Mouse (Mus musculus) hindbrain, embryonic 11.5 days (tissue): ENCODE measurements around the gene Gjb1. TPM values are rescaled to one million over a fixed set of nuclear protein-coding genes. Genes with fewer than 3 reads are reported as not detected.

Source experiments
- ATAC-seq: fragments of 200-750 bp; cut with Nextera tagmentation; 2 replicates; pipeline ENCODE4 v1.8.0; 2017; ENCODE audit warnings: mild to moderate bottlenecking, moderate TSS enrichment, moderate library complexity; ENCODE audit not compliant: low FRiP score
- DNase-seq: peaks from one replicate; pipeline ENCODE4 v3.0.0-alpha.2; 2015; ENCODE audit warnings: low spot score
- H3K27ac ChIP-seq: fragments of 300-500 bp; sonication (generic); 2 replicates; pipeline ENCODE4 v1.5.1; 2014; ENCODE audit warnings: mild to moderate bottlenecking, low read depth, low read length
- H3K27me3 ChIP-seq: fragments of 300-500 bp; sonication (generic); 2 replicates; pipeline ENCODE4 v1.6.1; 2014; ENCODE audit warnings: mild to moderate bottlenecking, low read length, moderate library complexity, mixed read lengths; ENCODE audit not compliant: control insufficient read depth, insufficient read depth
- H3K36me3 ChIP-seq: fragments of 300-500 bp; sonication (generic); 2 replicates; pipeline ENCODE4 v1.6.1; 2014; ENCODE audit warnings: mild to moderate bottlenecking, low read length, moderate library complexity, mixed read lengths; ENCODE audit not compliant: control insufficient read depth, insufficient read depth
- H3K4me1 ChIP-seq: fragments of 300-500 bp; sonication (generic); replicated peaks from 2 replicates; pipeline ENCODE4 v1.6.1; 2014; ENCODE audit warnings: low read length, mixed read lengths; ENCODE audit not compliant: control insufficient read depth, insufficient read depth
- H3K4me2 ChIP-seq: fragments of 300-500 bp; sonication (generic); replicated peaks from 2 replicates; pipeline ENCODE4 v1.6.1; 2014; ENCODE audit warnings: mild to moderate bottlenecking, low read depth, low read length
- H3K4me3 ChIP-seq: fragments of 300-500 bp; sonication (generic); 2 replicates; pipeline ENCODE4 v1.5.1; 2014; ENCODE audit warnings: low read depth, low read length
- H3K9ac ChIP-seq: fragments of 300-500 bp; sonication (generic); 2 replicates; pipeline ENCODE4 v1.6.1; 2014; ENCODE audit warnings: low read depth, low read length
- H3K9me3 ChIP-seq: fragments of 300-500 bp; sonication (generic); 2 replicates; pipeline ENCODE4 v1.6.1; 2016; ENCODE audit warnings: low read length; ENCODE audit not compliant: control insufficient read depth
- WGBS: fragments of 180-500 bp; shearing (Covaris S2); extraction: QIAGEN DNeasy Blood & Tissue Kit; methylation state at CpG from one replicate; pipeline ENCODE4 v1.1.7; 2014; 5-methylcytosine and 5-hydroxymethylcytosine counted together
- polyA plus RNA-seq: library from polyadenylated mRNA; unstranded; fragments of >200 nt; fragmentation: Nextera tagmentation; extraction: Ambion mirVana; gene quantifications from 2 replicates; pipeline ENCODE4 v1.2.1, GENCODE M21; 2014

Gjb1 gene
- polyA plus RNA-seq, 1 experiment from 2014 or later, result 0.62 TPM

- Histone ChIP-seq H3K36me3 (no peaks in the 10 kb centered on the region), H3K4me1 (peaks cover 2% of the 10 kb centered on the region; the same call in 1 of the 2 replicates), H3K4me2 (no peak overlapping the region), H3K27ac (no peak overlapping the region), H3K9me3 (no peaks in the 10 kb centered on the region), H3K4me3 (no peak overlapping the region), H3K27me3 (no peaks in the 10 kb centered on the region), H3K9ac (no peak overlapping the region)
- DNase-seq (no peak), ATAC-seq (no peak)
- 76% methylated on average over 2 of the region's 2 CpGs for WGBS
Measured at GRCm38 (mm10) chrX:101423462-101423861, 47.3 kb downstream of the Gjb1 start.

GRCm38 (mm10) chrX:101427774-101428173 lies 51.6 kb downstream of the Gjb1 start:
- DNase-seq, result peak; percentile 25
- WGBS, result 4% methylated on average over 1 of the region's 1 CpGs
- no peak overlapping the region for H3K4me3 ChIP-seq

GRCm38 (mm10) chrX:101428785-101429141 lies 52.6 kb downstream of the Gjb1 start:
- 31% methylated on average over 7 of the region's 7 CpGs for WGBS
- ATAC-seq, result no peak; the same call in 1 of the 2 replicates

More at GRCm38 (mm10) chrX:101427774-101428173, 51.6 kb downstream of the Gjb1 start:
- Histone ChIP-seq H3K27me3 (no peaks in the 10 kb centered on the region), H3K27ac (no peak overlapping the region), H3K4me2 (no peak overlapping the region), H3K4me1 (no peaks in the 10 kb centered on the region), H3K36me3 (no peaks in the 10 kb centered on the region), H3K9ac (no peak overlapping the region), H3K9me3 (no peaks in the 10 kb centered on the region)
- no peak for ATAC-seq

GRCm38 (mm10) chrX:101429142-101429949 lies 53.2 kb downstream of the Gjb1 start, which contains the start of gene Nono:
Nono (plus strand) TSS chrX:101429318.
- H3K27ac ChIP-seq, result peak within 1 kb of the TSS; percentile 94
- no peaks in the 10 kb centered on the region for H3K9me3 ChIP-seq
- H3K36me3 ChIP-seq, result no peaks in the 10 kb centered on the region
- peak within 1 kb of the TSS; percentile 63 for H3K4me3 ChIP-seq
- peak within 1 kb of the TSS; percentile 51 for H3K4me2 ChIP-seq
- ATAC-seq (peak; percentile 96), DNase-seq (peak; percentile 91)
- 0 out of 2 replicates have a peak, but pooled peaks cover 2% of the 10 kb centered on the region for H3K27me3 ChIP-seq
- WGBS, result 10% methylated on average over 49 of the region's 51 CpGs
- no peaks in the 10 kb centered on the region for H3K4me1 ChIP-seq
- H3K9ac ChIP-seq, result peak within 1 kb of the TSS; percentile 88

More at GRCm38 (mm10) chrX:101428785-101429141, 52.6 kb downstream of the Gjb1 start:
- H3K27ac ChIP-seq, result peak overlapping the region; percentile 64
- no peaks in the 10 kb centered on the region for H3K9me3 ChIP-seq
- peak overlapping the region; percentile 22 for H3K4me3 ChIP-seq
- H3K4me1 ChIP-seq, result no peaks in the 10 kb centered on the region
- peak overlapping the region; percentile 32 for H3K4me2 ChIP-seq
- no peak overlapping the region; the same call in 1 of the 2 replicates for H3K9ac ChIP-seq
- H3K27me3 ChIP-seq, result 0 out of 2 replicates have a peak, but pooled peaks cover 2% of the 10 kb centered on the region
- H3K36me3 ChIP-seq, result no peaks in the 10 kb centered on the region
- DNase-seq, result no peak

- H3K27ac ChIP-seq, result peak overlapping the region; percentile 94
- DNase-seq (peak; percentile 59), ATAC-seq (peak; percentile 73)
- H3K9me3 ChIP-seq, result no peaks in the 10 kb centered on the region
- no peaks in the 10 kb centered on the region for H3K4me1 ChIP-seq
- no peaks in the 10 kb centered on the region for H3K36me3 ChIP-seq
- WGBS, result 9% methylated on average over 14 of the region's 14 CpGs
- peak overlapping the region; percentile 51 for H3K4me2 ChIP-seq
- peak overlapping the region; percentile 88 for H3K9ac ChIP-seq
- 0 out of 2 replicates have a peak, but pooled peaks cover 2% of the 10 kb centered on the region for H3K27me3 ChIP-seq
- peak overlapping the region; percentile 63 for H3K4me3 ChIP-seq
Measured at GRCm38 (mm10) chrX:101429976-101430375, 53.8 kb downstream of the Gjb1 start.

Other genes starting within 250 kb of the Gjb1 start
- 63.6 and 65.5 TPM in 2 replicates for gene Snx12, start 153.8 kb upstream of the Gjb1 start, polyA plus RNA-seq
- 2.2 and 3.6 TPM in 2 replicates for gene Foxo4, start 121.8 kb upstream of the Gjb1 start, polyA plus RNA-seq
- gene Gm614, start 112.4 kb upstream of the Gjb1 start, polyA plus RNA-seq, result not detected in 2 replicates
- 3.6 TPM in 2 replicates for gene Il2rg, start 108.1 kb upstream of the Gjb1 start, polyA plus RNA-seq
- not detected in 2 replicates for gene Gm20489, start 107.4 kb upstream of the Gjb1 start, polyA plus RNA-seq
- gene Med12, start 102.3 kb upstream of the Gjb1 start, polyA plus RNA-seq, result 39.0 and 44.3 TPM in 2 replicates
- 24.5 and 29.1 TPM in 2 replicates for gene Nlgn3, start 77.2 kb upstream of the Gjb1 start, polyA plus RNA-seq
- 20.1 and 24.2 TPM in 2 replicates for gene Zmym3, start 44.5 kb downstream of the Gjb1 start, polyA plus RNA-seq
- gene Nono, start 52.9 kb downstream of the Gjb1 start, polyA plus RNA-seq, result 550 and 663 TPM in 2 replicates
- 2.8 and 3.9 TPM in 2 replicates for gene Itgb1bp2, start 72.7 kb downstream of the Gjb1 start, polyA plus RNA-seq
- 21.9 and 26.4 TPM in 2 replicates for gene Taf1, start 156.4 kb downstream of the Gjb1 start, polyA plus RNA-seq